Mouse (Mus musculus) E14TG2a.4 (cell line): ENCODE measurements around the gene Tefm.

Source experiments
- CTCF ChIP-seq: conservative IDR thresholded peaks from 2 replicates; pipeline ENCODE4 v1.5.1; 2014; ENCODE audit warnings: low read length
- NANOG ChIP-seq: IDR thresholded peaks from 2 replicates; pipeline ENCODE4 v1.6.1; 2014; ENCODE audit warnings: borderline replicate concordance, low read length, mixed read lengths

DNA sequence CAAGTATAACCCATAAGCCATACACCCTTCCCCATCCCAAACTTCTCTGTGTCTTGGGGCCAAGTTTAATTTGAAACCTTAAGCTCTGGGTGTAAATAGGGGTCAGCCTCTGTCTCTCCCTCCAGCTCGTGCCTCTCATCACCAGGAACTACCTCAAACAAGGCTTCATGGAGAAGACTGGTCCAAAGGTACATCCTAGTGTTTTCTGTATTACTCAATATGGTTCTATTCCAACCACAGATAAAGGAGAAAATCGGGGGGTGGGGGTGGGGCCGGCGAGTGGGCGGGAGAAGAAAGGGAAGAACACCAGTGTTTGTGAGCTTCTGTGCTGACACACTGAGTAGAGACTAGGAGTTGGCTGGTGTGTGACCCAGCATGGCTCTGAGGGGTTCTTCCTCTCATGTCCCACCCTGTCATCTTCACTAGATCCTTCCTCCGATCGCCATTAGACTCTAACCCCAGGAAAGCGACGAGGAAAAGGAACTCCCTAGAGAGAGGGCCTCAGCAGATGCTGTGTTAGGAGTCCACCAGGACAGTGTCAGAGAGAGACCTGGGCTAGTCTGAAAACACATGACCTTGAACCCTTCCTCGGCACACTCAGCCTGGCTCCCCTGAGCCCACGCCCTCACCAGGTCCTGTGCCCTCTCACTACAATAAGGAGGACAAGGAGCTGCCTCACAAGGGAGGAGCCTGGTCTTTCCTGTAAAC is 32.1 kb upstream of the Tefm start:
- TF ChIP-seq CTCF (no peak), NANOG (no peak)
